Mouse (Mus musculus) left cerebral cortex, postnatal 10 days (tissue): ENCODE measurements around the gene Kdelr1. TPM values are rescaled to one million over a fixed set of nuclear protein-coding genes. Genes with fewer than 3 reads are reported as not detected.

Experiments used
- DNase-seq, 2 experiments: peaks; one replicate each; pipeline ENCODE4 v3.0.0; 2021 to 2022; ENCODE audit warnings: low spot score in 2 of 2, mixed read lengths in 1 of 2; ENCODE audit errors: extremely low spot score in 1 of 2
- intact Hi-C: fragments of 180-260 bp; cut with DNase I; formaldehyde crosslinking; loops from one replicate; pipeline ENCODE4 v1.15.1; 2025
- total RNA-seq, 2 experiments: library from RNA; stranded (reverse); gene quantifications; 2 replicates each; pipeline ENCODE4 v1.2.3; 2021

The Kdelr1 gene
- total RNA-seq, result 100 to 1,000 TPM; 101 to 103 TPM

- peak; percentile 85 to 92 for DNase-seq
- intact Hi-C loops, result loop anchor here (2.0 to 5.0 kb wide), 2 partner anchors 62 to 135 kb away; no protein-coding TSS in a partner anchor
Observed at GRCm38 (mm10) chr7:45872624-45873023, at the start of gene Kdelr1. TSS of gene Kdelr1 (plus strand) at chr7:45872772.

- no peak for DNase-seq
- intact Hi-C loops, result loop anchor here (5.0 kb wide), 1 partner anchor 328 kb away; no protein-coding TSS in a partner anchor
Observed at GRCm38 (mm10) chr7:45824598-45824997, 48.0 kb upstream of the Kdelr1 start, which contains the start of gene Kcnj14. TSS of gene Kcnj14 (minus strand) at chr7:45824782.

DNA sequence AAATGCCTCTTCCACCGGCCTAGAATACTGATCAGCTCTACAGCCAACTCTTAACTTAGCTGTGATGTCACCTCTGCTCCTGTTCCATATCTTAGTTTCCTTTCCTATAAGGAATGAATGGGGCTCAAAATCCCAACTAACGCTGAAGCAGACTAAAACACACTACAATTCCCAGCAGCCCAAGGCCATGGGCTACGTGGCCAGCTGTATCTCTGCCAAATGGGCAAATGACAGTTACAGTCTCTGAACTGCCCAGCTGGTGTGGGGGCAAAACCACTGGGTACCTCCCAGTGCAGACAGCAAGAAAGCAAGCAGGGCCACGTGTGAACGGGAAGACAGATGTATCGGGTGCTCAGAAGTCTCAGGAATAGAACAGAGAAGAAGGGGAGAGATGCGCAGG, 45.9 kb upstream of the Kdelr1 start:
- intact Hi-C loops, result no loop called here
- no peak for DNase-seq

GRCm38 (mm10) chr7:45830427-45831127, 42.0 kb upstream of the Kdelr1 start, which contains the start of gene Grwd1:
TSS of gene Grwd1 (minus strand) at chr7:45830944.
- intact Hi-C loops, result no loop called here
- DNase-seq, result peak; percentile 84 to 88

GRCm38 (mm10) chr7:45831128-45831525, 41.4 kb upstream of the Kdelr1 start:
- intact Hi-C loops, result no loop called here
- DNase-seq, result no peak

GRCm38 (mm10) chr7:45832428-45832827, 40.1 kb upstream of the Kdelr1 start:
- intact Hi-C loops, result no loop called here
- no peak for DNase-seq

DNA sequence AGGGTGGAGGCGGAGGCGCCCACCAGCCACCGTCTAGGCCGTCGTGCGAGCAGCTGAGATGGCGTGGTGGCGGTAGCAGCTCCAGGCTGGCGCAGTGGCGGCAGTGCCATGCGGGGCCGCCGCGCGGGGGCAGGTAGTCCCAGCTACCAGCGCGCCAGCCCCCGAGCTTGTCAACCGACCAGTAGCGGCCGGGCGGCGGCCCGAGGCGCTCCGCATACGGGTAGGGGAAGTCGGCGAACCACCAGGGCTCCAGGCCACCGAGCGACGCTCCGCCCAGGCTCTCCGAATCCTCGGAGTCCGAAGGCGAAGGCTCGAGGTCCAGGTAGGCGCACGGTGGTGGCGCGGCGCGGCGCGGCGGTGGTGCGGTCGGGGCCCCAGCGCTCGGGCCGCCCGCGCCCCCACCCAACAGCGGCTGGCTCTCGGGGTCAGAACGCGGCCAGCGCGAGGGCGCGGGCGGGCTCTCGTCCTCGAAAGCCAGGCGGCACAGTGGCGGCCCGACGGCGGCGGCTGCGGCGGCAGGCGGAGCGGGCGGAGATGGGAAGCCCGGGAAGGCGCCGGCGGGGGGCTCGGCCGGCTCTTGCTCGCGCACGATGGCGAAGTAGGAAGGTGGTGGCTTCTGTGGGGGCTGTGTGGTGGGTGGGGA, 39.3 kb upstream of the Kdelr1 start:
- DNase-seq, result peak in 1 of 2 experiments; percentile 61
- intact Hi-C loops, result no loop called here

- intact Hi-C loops, result no loop called here
- peak in 1 of 2 experiments; percentile 44 for DNase-seq
Observed at GRCm38 (mm10) chr7:45833924-45834323, 38.6 kb upstream of the Kdelr1 start.

DNA sequence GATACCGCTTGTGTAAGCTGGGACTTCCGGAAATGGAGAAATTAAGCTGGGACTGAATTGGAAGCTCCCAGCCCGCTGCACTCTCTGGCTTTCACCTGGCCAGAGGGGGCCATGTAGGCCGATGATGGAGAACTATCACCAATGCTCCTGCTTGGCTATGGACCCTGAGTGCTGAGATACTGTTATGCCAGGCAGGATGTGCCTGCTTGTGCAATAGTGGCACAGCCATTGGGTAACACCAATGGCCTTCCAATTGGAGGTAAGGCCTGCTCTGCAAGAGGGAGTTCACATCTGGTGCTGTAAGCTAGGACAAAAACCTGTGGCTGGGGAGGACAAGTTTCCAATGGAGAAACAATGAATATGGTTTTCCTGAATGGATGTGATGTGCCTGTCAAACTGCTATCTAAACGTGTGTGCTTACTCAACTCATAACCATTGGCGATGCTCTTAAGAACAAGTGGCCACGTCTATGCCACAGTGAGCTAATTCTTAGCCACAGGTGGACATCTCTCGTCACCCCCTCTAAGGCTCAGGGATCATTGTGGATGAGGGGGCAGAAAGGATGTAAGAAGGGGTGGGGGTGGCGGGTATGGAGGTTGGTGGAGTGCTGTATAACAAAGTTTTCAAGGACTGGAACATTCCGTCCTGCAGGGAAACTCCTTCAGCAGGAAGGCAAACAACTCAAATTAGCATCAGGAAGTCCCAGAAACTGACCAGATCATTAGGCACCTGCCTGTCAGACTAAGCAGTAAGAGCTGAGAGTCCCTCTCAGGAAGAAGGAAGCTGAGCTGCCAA, 29.4 kb upstream of the Kdelr1 start:
- DNase-seq, result no peak
- intact Hi-C loops, result no loop called here

GRCm38 (mm10) chr7:45848447-45849027, 24.0 kb upstream of the Kdelr1 start:
- no peak for DNase-seq
- intact Hi-C loops, result no loop called here

DNA sequence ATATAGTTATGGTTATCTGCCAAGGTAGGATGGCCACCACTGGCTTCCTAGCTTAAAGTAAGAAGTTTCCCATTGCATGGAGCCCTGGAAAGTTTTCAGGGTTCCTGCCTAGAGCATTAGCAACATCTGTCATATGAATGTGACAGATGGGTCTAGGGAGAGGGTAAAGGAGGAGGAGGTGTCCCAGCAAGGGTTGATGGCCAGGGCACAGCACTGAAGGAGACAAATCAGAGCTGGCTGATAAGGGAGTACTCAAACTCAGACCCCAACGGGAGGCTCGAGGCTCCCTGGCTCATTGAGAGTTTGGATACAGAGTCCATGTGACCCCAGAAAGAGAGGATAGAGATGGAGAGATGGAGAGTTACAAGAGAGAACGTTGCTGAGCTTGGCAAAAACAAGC, 21.9 kb upstream of the Kdelr1 start:
- DNase-seq, result no peak
- intact Hi-C loops, result no loop called here

GRCm38 (mm10) chr7:45853089-45853488, 19.5 kb upstream of the Kdelr1 start:
- intact Hi-C loops, result no loop called here
- no peak for DNase-seq

DNA sequence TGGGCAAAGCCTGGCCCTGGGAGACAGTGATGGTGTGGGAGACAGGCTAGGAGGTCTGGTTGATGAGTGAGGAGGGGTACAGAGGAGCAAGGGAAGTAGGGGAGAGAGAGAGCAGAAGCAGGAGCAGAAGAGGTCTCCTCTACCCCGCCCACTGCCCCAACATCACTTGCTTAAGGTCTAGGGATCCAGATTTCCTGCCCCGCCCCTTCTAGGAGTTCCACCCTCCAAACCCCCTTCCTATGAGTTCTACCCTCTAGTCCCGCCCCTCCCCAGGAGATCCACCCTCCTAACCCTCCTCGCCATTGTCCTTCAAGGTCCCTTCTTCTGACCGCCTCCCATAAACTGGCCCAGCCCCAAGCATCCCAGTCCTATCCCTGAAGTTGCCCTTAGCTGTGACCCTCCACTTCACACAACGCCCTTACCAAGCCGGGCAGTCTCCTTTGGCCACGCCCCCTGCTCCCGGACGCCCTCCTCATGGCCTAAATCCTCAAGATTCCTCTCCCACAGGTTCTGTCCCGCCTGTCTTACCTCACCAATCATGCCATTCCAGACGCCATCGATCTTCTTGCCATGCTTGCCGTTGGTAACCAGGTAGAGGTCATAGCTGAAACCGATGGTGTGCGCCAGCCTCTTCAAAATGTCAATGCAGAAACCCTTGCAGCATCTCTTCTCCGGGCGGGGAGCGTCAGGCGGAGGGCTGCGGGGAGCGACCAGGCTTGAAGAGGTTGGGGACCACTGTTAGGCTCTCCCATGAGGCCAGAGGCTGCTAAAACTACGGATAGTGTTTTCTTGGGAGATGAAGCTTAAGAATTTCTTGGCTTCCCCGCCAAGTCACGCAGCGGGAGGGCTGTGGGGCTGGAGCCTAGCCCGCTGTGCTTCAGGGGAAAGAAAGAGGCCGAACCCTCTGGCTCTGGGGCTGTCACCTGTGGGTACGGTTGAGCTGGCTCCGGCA, 15.3 kb upstream of the Kdelr1 start:
- intact Hi-C loops, result no loop called here
- DNase-seq, result peak in 1 of 2 experiments; percentile 62

GRCm38 (mm10) chr7:45859008-45859407, 13.6 kb upstream of the Kdelr1 start:
- intact Hi-C loops, result no loop called here

GRCm38 (mm10) chr7:45862804-45863203, 9.8 kb upstream of the Kdelr1 start:
- intact Hi-C loops, result no loop called here
- DNase-seq, result no peak

More at GRCm38 (mm10) chr7:45859008-45859407, 13.6 kb upstream of the Kdelr1 start:
- DNase-seq, result no peak

DNA sequence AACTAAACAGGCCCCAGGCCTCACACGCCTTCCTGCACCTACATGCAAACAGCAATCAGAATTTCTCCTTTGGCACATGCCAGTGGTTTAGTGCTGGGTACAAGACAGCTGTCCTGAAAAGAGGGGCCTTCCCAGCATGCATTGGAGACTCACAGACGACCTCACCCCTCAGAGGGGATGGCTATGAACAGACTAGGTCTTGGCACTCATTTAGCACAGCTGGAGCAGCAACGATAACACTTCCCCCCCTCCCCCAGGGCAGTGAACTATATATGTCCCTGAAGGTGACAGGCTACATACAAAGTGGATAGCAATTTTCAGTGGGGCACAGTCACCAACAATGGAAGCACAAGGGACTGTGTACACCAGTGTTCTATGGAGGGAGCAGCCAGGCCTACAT, 8.1 kb upstream of the Kdelr1 start:
- intact Hi-C loops, result no loop called here
- no peak for DNase-seq

DNA sequence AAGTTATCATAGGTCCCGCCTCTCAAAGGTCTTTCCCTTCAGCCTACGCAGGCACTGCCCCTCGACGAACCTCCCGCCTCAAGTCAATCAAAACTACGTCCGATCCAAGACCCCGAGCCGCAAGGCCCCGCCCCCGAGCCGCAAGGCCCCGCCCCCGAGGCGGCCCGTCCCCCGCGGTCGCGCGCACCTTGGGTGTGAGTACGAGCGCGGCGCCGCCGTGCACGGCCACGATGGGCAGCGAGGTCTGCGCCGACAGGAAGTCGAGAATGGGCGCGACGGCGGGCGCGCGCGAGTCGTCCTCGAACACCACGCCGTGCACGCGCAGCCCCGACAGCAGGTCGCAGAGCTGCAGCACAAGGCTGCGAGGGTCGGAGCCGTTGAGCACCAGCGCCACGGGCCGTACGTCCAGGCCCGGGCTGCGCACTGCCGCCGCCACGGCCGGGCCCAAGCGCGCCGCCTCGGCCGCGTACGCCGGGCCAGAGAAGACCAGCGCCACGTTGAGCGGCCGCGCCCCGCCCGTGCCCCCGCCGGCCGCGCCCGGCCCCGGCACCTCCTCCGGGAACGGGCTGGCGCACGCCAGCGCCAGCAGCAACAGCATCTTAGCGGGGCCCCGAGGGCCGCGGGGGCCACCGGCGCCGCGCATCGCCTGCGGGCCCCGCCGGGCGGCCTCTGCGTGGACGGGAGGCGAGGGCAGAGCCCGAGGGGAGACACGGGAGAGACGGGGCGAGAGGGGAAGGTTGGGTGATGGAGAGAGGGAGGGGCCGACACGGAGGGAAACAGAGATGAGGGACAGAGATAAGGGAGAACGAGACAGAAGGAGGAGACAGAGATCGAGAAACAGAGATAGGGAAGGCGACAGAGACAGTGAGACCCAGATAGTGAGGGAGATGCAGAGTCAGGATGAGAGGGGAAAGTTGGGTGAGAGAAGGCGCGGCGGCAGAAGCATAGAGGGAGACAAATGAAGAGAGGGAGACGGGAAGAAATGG, 6.4 kb upstream of the Kdelr1 start:
- intact Hi-C loops, result no loop called here
- DNase-seq, result peak; percentile 83 to 98
